Mouse (Mus musculus) stomach, embryonic 16.5 days (tissue): ENCODE results near the gene Prrx2. TPM values are rescaled to one million over a fixed set of nuclear protein-coding genes. Genes with fewer than 3 reads are reported as not detected.

Source experiments
- ATAC-seq: fragments of 200-750 bp; cut with Nextera tagmentation; 2 replicates; pipeline ENCODE4 v1.8.0; 2017; ENCODE audit warnings: moderate number of reproducible peaks, moderate TSS enrichment; ENCODE audit not compliant: insufficient read depth, low FRiP score
- H3K27ac ChIP-seq: fragments of 300-500 bp; sonication (generic); 2 replicates; pipeline ENCODE4 v1.5.1; 2014; ENCODE audit warnings: low read length
- H3K27me3 ChIP-seq: fragments of 300-500 bp; sonication (generic); 2 replicates; pipeline ENCODE4 v1.6.1; 2014; ENCODE audit warnings: low read length, control low read depth, mixed read lengths; ENCODE audit not compliant: control insufficient read depth, insufficient read depth
- H3K36me3 ChIP-seq: fragments of 300-500 bp; sonication (generic); 2 replicates; pipeline ENCODE4 v1.6.1; 2014; ENCODE audit warnings: low read length; ENCODE audit not compliant: control insufficient read depth, insufficient read depth
- H3K4me1 ChIP-seq: fragments of 300-500 bp; sonication (generic); 2 replicates; pipeline ENCODE4 v1.6.1; 2014; ENCODE audit warnings: low read length, control low read depth, mixed read lengths; ENCODE audit not compliant: control insufficient read depth, insufficient read depth
- H3K4me2 ChIP-seq: fragments of 300-500 bp; sonication (generic); 2 replicates; pipeline ENCODE4 v1.6.1; 2014; ENCODE audit warnings: low read depth, low read length, mixed read lengths
- H3K4me3 ChIP-seq: fragments of 300-500 bp; sonication (generic); replicated peaks from 2 replicates; pipeline ENCODE4 v1.5.1; 2014; ENCODE audit warnings: mild to moderate bottlenecking, low read length
- H3K9ac ChIP-seq: fragments of 300-500 bp; sonication (generic); 2 replicates; pipeline ENCODE4 v1.6.1; 2014; ENCODE audit warnings: low read length
- H3K9me3 ChIP-seq: fragments of 300-500 bp; sonication (generic); replicated peaks from 2 replicates; pipeline ENCODE4 v1.6.1; 2016; ENCODE audit warnings: low read length, control low read depth; ENCODE audit not compliant: control insufficient read depth
- WGBS: fragments of 180-500 bp; shearing (Covaris S2); extraction: QIAGEN DNeasy Blood & Tissue Kit; methylation state at CpG from one replicate; pipeline ENCODE4 v1.1.7; 2014; 5-methylcytosine and 5-hydroxymethylcytosine counted together
- polyA plus RNA-seq: library from polyadenylated mRNA; unstranded; fragments of >200 nt; fragmentation: Nextera tagmentation; extraction: Ambion mirVana; gene quantifications from 2 replicates; pipeline ENCODE4 v1.2.1, GENCODE M21; 2015

Gene Prrx2
- polyA plus RNA-seq, 1 experiment from 2014 or later = 3.9 TPM

DNA sequence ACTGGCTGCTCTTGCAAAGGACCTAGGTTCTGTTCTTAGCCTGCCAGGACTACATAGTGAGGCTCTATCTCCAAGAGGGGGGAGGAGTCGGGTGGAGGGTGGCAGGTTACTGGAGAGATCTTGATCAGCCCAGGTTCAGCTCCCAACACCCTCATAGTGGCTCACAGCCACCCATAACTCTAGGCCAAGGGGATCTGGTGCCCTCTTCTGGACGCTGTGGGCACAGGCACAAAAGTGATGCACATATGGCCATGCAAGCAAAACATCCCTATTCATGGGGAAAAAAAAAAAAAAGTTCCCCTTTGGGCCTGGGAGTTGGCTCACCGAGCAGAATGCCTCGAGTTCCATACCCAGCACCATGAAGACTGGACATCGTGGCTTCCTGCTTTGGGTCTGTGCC is 5.5 kb upstream of the Prrx2 start:
- H3K36me3 ChIP-seq = 0 out of 2 replicates have a peak, but pooled peaks cover 6% of the 10 kb centered on the region
- H3K9me3 ChIP-seq = no peaks in the 10 kb centered on the region
- H3K4me3 ChIP-seq = no peak overlapping the region
- H3K27me3 ChIP-seq = no peaks in the 10 kb centered on the region
- WGBS = 49% methylated on average over 5 of the region's 5 CpGs
- H3K9ac ChIP-seq = no peak overlapping the region
- H3K4me2 ChIP-seq = no peak overlapping the region
- H3K4me1 ChIP-seq = peaks cover 12% of the 10 kb centered on the region
- no peak overlapping the region for H3K27ac ChIP-seq
- ATAC-seq = no peak

DNA sequence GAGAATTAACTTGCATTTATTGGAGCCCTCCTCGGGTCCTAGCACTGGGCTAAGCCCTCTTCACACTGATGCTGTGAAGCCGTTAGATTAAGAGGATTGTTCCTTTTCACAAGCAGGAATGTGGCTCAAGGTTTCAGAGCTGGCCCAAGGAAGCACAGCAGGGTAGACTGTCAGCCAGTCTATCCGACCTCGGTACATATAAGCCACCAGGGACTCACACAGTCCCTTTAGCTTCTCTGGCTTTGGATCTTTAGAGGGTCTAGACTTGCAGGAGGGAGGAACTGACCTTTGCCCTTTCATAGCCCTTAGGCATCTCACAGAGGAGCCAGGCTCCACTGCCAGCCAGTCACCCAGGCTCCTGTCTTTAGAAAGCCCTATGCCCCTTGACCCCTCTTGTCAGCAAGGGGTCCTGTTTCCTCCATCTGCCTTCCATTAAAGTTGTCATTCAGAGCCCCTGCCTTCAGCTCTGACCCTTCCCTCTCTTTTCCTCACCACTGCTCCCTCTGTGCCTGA is 4.4 kb upstream of the Prrx2 start, which contains the start of gene Asb6:
Gene Asb6 (minus strand): TSS at position 51 of the 513 bp plus-strand sequence.
- H3K4me1 ChIP-seq = peaks cover 12% of the 10 kb centered on the region
- H3K9ac ChIP-seq = no peak within 1 kb of the TSS
- no peak within 1 kb of the TSS for H3K27ac ChIP-seq
- H3K36me3 ChIP-seq = no peaks in the 10 kb centered on the region
- H3K27me3 ChIP-seq = no peaks in the 10 kb centered on the region
- 37% methylated on average over 4 of the region's 4 CpGs for WGBS
- H3K4me2 ChIP-seq = no peak within 1 kb of the TSS
- no peaks in the 10 kb centered on the region for H3K9me3 ChIP-seq
- no peak for ATAC-seq
- no peak within 1 kb of the TSS for H3K4me3 ChIP-seq

DNA sequence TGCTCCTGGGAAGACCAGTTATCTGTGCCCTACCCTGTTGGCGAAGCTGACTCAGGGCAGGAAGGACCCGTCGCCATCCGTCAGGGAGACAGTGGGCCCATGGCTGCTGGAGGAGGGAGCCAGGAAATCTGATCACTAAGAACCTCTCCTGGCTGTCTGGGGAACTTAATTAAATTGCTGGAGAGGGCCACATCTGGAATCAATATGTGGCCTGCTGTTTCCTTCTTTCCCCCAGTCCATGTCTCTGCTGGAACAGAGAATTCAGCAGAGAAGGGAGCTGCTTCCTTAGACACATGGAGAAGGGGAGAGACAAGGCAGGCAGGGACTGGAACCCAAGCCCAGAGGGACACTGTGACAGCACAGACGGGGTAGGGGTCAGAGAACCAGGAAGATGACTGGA is 1.1 kb upstream of the Prrx2 start:
- Histone ChIP-seq H3K9ac (no peak overlapping the region), H3K4me1 (peaks cover 7% of the 10 kb centered on the region; the same call in 1 of the 2 replicates), H3K9me3 (no peaks in the 10 kb centered on the region), H3K4me2 (no peak overlapping the region), H3K27me3 (no peaks in the 10 kb centered on the region), H3K27ac (no peak overlapping the region), H3K4me3 (no peak overlapping the region), H3K36me3 (no peaks in the 10 kb centered on the region)
- 44% methylated on average over 5 of the region's 5 CpGs for WGBS
- ATAC-seq = no peak

DNA sequence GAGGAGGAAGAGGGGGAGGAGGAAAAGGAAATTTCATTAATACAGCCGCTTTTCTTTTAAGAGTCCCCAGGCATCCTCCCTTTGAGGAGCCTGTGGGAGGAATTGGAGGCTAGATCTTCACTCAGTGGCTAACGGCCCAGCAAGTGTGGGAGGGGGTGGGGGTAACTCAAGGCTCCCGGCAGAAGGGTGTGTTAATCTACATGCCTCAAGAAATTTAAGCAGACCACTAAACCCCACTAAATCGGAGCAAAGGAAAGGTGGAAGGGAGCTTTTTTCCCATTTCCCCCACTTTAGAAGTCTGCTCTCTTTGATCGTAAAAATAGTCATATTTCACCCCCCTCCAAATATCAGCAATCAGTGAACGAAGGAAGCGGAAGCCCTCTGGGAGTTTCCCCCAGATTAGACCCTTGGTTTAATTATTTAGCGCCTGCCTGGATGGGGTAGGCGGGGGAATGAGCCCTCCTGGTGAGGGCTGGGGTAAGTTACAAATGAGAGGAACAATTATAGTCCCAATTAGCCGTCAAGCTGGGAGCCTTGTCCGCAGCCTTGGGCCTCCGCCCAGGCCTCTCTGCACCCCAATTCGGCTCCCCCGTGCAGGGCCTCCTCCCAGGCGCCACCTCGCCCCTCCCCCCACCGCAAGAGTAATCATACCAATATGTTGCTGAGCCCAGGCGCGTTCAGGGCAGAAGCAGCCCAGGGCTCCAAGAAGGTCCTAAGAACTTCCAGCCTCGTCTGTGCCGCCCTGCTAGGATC is 1.6 kb downstream of the Prrx2 start:
- WGBS = 18% methylated on average over 21 of the region's 21 CpGs
- Histone ChIP-seq H3K27ac (no peak overlapping the region), H3K9ac (peak overlapping the region; percentile 12; the same call in 1 of the 2 replicates), H3K4me1 (peaks cover 7% of the 10 kb centered on the region; the same call in 1 of the 2 replicates), H3K27me3 (no peaks in the 10 kb centered on the region), H3K4me2 (no peak overlapping the region), H3K9me3 (no peaks in the 10 kb centered on the region), H3K36me3 (no peaks in the 10 kb centered on the region), H3K4me3 (no peak overlapping the region)
- ATAC-seq = no peak

DNA sequence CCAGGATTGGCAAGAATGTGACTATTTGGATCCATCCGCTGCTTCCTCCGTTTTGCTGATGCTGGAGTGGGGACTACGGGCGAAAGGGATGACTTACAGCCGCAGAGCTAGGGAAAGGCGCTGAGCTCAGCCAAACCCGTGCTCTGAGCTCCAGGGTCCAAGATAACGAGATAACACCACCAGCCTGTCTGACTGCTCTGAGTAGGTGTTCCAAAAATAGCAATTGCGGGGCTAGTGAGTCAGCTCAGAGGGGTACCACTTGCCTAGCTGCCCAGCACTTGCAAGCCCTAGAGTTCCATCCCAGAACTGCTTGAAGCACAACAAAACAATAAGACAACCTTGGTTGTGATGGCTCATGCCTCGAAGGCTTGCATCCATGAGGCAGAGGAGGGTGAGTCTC is 7.8 kb downstream of the Prrx2 start:
- no peak overlapping the region for H3K9ac ChIP-seq
- no peak overlapping the region for H3K4me2 ChIP-seq
- no peak overlapping the region for H3K4me3 ChIP-seq
- no peaks in the 10 kb centered on the region for H3K4me1 ChIP-seq
- no peaks in the 10 kb centered on the region for H3K9me3 ChIP-seq
- H3K36me3 ChIP-seq = no peaks in the 10 kb centered on the region
- peaks cover 14% of the 10 kb centered on the region for H3K27me3 ChIP-seq
- ATAC-seq = no peak
- WGBS = 36% methylated on average over 10 of the region's 10 CpGs
- no peak overlapping the region for H3K27ac ChIP-seq

DNA sequence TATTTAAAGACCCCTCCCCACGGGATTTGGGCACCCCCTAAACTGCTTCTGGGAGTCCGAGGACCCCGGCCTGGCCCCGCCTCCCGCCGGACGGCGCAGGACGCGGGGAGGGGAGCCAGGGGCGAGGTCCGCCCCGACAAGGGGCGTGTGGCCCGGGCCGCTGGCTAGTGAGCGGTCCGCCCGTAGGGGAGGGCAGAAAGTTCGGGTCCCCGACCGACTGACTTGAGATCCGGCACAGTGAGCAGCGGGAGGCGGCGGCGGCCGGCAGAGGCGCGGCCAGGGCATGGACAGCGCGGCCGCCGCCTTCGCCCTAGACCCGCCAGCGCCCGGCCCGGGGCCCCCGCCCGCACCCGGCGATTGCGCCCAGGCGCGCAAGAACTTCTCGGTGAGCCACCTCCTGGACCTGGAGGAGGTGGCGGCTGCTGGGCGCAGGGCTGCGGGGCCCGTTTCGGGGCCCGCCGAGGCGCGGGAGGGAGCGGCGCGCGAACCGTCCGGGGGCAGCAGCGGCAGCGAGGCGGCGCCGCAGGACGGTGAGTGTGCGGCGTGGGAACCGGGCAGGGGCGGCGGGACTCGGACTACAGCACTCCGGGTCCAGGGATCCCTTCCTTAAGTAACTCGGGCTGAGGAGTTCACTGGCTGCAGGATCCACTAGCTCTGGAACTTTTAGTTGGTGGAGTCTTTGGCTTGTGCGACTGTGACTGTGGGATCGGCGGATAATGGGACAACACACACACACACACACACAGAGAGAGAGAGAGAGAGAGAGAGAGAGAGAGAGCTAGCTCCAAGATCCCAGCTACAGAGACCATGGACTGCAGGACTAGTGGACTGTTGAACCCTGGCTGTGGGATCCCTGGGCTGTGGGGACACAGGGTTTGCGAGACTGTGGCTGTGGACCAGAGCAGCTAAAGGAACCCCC is 10.6 kb downstream of the Prrx2 start:
- H3K9ac ChIP-seq = peak overlapping the region; percentile 77
- H3K4me1 ChIP-seq = no peaks in the 10 kb centered on the region
- H3K27ac ChIP-seq = no peak overlapping the region
- ATAC-seq = no peak; the same call in 1 of the 2 replicates
- no peaks in the 10 kb centered on the region for H3K9me3 ChIP-seq
- H3K4me3 ChIP-seq = peak overlapping the region; percentile 56
- peaks cover 14% of the 10 kb centered on the region for H3K27me3 ChIP-seq
- 1% methylated on average over 80 of the region's 80 CpGs for WGBS
- H3K4me2 ChIP-seq = peak overlapping the region; percentile 87
- no peaks in the 10 kb centered on the region for H3K36me3 ChIP-seq

DNA sequence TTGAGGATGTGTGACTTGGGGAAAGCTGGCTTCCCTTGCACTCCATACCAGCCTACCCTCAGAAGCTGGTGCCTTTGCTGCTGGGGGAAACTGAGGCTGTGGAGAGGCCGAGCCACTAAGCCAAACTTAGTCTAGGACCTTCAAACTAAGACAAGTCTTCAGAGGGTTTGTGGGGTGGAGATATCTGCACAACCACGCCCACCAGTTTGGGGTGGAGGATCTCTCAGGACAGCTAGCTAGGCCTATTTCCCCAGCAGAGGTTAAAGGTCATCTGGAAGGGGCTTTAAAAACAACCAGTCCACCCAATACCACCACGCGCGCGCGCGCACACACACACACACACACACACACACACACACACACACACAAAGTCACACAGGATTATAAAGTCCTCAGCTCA is 11.5 kb downstream of the Prrx2 start:
- no peak for ATAC-seq
- 0 out of 2 replicates have a peak, but pooled peaks cover 2% of the 10 kb centered on the region for H3K4me1 ChIP-seq
- no peak overlapping the region for H3K27ac ChIP-seq
- peak overlapping the region; percentile 56 for H3K4me3 ChIP-seq
- H3K4me2 ChIP-seq = peak overlapping the region; percentile 87
- no peaks in the 10 kb centered on the region for H3K9me3 ChIP-seq
- WGBS = 69% methylated on average over 8 of the region's 8 CpGs
- peak overlapping the region; percentile 77; the same call in 1 of the 2 replicates for H3K9ac ChIP-seq
- no peaks in the 10 kb centered on the region for H3K36me3 ChIP-seq
- H3K27me3 ChIP-seq = peaks cover 14% of the 10 kb centered on the region

DNA sequence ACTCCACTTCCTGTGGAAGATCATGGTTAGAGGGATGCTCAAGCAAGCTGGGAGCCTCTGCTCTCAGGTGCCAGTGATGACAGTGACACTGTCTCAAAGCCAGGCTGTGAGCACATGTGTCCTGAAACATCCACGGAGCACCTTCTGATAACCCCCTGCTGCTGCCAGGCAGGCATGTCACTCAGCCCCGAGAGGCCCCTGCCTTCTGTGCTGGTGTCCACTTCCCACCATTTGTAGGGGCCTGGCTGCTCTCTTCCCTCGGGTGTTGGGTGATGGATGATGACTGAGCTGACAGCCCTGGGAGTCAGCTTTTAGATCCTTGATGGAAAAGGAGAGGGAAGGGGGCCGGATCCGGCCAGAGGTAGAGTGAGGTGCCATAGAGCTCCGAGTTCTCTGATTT is 12.0 kb downstream of the Prrx2 start:
- 0 out of 2 replicates have a peak, but pooled peaks cover 2% of the 10 kb centered on the region for H3K4me1 ChIP-seq
- no peaks in the 10 kb centered on the region for H3K36me3 ChIP-seq
- H3K27me3 ChIP-seq = peaks cover 14% of the 10 kb centered on the region
- H3K27ac ChIP-seq = no peak overlapping the region
- no peak for ATAC-seq
- H3K9me3 ChIP-seq = no peaks in the 10 kb centered on the region
- WGBS = 24% methylated on average over 6 of the region's 6 CpGs
- H3K4me2 ChIP-seq = no peak overlapping the region
- H3K4me3 ChIP-seq = no peak overlapping the region
- H3K9ac ChIP-seq = no peak overlapping the region
